Mouse (Mus musculus): ENCODE results near the gene Cd4.

DNA sequence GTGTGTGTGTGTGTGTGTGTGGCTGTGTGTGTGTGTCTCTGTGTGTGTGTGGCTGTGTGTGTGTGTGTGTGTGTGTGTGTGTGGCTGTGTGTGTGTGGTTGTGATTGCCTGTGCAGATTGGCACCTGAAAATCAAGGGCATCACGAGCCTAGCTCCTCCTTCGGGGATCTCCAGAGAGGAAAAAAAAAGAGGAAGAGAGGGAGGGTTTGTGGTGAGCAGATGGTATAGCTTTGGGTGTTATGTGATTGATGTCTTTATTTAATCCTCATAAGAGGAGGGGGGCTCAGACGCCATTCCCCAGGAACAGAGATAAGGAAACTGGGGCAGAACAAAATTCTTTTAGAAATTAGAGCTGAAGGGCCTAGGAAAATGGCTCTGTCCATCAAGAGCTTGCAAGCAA is 10.3 kb upstream of the Cd4 start:
- no peak for TF ChIP-seq CTCF (conservative IDR thresholded peaks at IDR 0.05; ENCODE audit: insufficient read depth, insufficient read length, low read depth, low read length)
- no peak for TF ChIP-seq POLR2A (IDR thresholded peaks at IDR 0.05; ENCODE audit: low read depth, low read length)
